Mouse (Mus musculus) macrophage (primary cell): ENCODE measurements around the gene Zc3h7b. TPM values are rescaled to one million over a fixed set of nuclear protein-coding genes. Genes with fewer than 3 reads are reported as not detected.
"Not testable (repeated sequence)": the region's sequence is repeated elsewhere in the genome, so short reads cannot be mapped to it uniquely, and the experiment has no call there.

ENCODE experiments used
- H3K27ac ChIP-seq: fragments of 350-480 bp; formaldehyde crosslinking; 2 replicates; pipeline ENCODE4 v1.9.0; 2021
- H3K36me3 ChIP-seq: fragments of 350-480 bp; formaldehyde crosslinking; 2 replicates; pipeline ENCODE4 v1.9.0; 2021; ENCODE audit errors: inconsistent target
- H3K4me3 ChIP-seq: fragments of 350-480 bp; formaldehyde crosslinking; 2 replicates; pipeline ENCODE4 v1.9.0; 2021; ENCODE audit errors: inconsistent target
- H3K79me2 ChIP-seq: fragments of 350-480 bp; formaldehyde crosslinking; 2 replicates; pipeline ENCODE4 v1.9.0; 2021; ENCODE audit errors: inconsistent target
- WGBS: methylation state at CpG from one replicate; pipeline ENCODE4 v1.1.7; 2026; ENCODE audit warnings: inconsistent platforms; ENCODE audit not compliant: missing documents; 5-methylcytosine and 5-hydroxymethylcytosine counted together
- polyA plus RNA-seq: library from polyadenylated mRNA; stranded (reverse); fragments of 250-400 nt; gene quantifications from 3 replicates; pipeline ENCODE4 v1.2.4, GENCODE M21; 2018; ENCODE audit warnings: inconsistent platforms

Gene Zc3h7b
- polyA plus RNA-seq, 1 experiment from 2014 or later = 18.2 TPM

DNA sequence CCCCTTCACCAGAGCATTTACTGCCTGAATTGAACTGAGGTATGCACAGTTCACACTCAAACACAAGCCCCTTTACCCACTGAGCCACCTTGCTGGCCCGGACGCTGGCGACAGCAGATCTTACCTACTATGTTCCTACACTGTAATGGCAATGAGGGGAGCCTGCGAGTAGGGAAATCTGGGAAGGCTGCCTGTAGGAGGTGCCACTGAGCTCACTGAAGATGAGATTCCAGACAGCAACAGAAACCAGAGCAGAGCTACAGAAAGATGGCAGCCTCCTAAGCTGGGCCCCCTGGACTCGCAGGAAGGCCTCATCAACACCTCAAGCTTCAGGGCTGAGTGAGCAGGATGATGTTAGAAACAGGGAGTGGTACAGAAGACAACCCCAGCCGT is 25.7 kb upstream of the Zc3h7b start:
- Histone ChIP-seq H3K79me2 (peaks cover 14% of the 10 kb centered on the region), H3K4me3 (no peak overlapping the region), H3K36me3 (peaks cover 82% of the 10 kb centered on the region), H3K27ac (no peak overlapping the region)
- 93% methylated on average over 6 of the region's 6 CpGs for WGBS

DNA sequence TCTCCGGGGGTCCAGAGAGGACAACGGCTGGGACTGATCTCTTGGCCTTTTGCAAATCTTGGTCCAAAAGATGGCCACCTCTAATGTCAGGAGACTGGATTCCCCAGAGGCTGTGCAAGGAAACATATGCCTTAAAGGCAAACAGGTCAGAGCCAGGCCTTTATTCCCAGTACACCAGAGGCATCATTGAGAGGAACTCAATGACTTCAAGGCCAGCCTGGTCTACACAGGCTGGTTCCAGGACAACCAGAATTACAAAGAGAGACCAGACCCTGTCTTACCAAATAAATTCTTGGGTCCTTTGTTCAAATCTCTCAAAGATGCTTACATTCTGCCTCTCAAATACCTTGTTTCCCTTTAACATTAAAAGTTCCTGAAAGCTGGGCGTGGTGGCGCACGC is 22.5 kb upstream of the Zc3h7b start:
- 87% methylated on average over 5 of the region's 5 CpGs for WGBS
- H3K36me3 ChIP-seq = peaks cover 57% of the 10 kb centered on the region
- H3K79me2 ChIP-seq = peaks cover 47% of the 10 kb centered on the region
- no peak overlapping the region for H3K27ac ChIP-seq
- no peak overlapping the region for H3K4me3 ChIP-seq

DNA sequence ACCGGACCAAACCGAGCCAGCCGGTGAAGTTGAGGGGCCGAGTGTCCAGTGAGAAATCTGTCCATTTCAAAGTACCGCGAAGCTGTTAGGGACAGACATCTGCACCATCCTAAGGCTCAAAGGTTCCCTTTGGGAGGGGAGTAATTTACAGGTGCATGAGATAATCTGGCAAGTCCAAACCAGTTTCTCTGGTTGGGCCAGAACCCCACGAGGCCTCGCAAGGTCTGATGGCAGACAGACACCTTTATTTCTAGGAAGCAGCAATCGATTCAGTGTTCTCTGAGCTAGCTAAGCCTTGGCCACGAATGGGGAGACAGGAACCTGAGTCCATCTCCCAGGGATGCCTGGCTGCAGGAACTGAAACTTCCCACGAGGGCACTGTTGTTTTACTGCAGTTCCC is 21.2 kb upstream of the Zc3h7b start:
- H3K27ac ChIP-seq = no peak overlapping the region
- 83% methylated on average over 11 of the region's 11 CpGs for WGBS
- H3K4me3 ChIP-seq = no peak overlapping the region

DNA sequence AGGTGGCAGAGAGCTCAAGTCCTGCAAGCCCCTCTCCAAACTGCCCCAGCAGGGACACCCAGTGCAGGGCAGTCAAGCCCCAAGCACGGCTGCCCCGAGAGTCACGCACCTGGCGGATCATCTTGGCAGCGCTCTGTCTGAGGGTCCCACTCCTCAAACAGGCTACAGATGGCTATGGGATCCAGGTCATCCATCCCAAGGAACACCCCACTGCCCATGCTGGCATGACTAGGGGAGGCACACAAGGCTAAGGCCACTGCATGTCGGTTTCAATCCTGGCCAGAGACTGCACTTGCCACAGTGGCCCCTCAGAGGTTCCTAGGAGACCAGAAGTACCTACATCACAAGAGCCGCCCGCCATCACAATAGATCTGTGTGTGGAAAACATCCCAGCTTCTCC is 18.9 kb upstream of the Zc3h7b start:
- Histone ChIP-seq H3K4me3 (no peak overlapping the region), H3K79me2 (peaks cover 70% of the 10 kb centered on the region), H3K36me3 (peaks cover 21% of the 10 kb centered on the region; the same call in 1 of the 2 replicates), H3K27ac (no peak overlapping the region)
- WGBS = 97% methylated on average over 8 of the region's 8 CpGs

More for the DNA sequence above, 21.2 kb upstream of the Zc3h7b start:
- H3K79me2 ChIP-seq = peaks cover 60% of the 10 kb centered on the region
- peaks cover 44% of the 10 kb centered on the region for H3K36me3 ChIP-seq

DNA sequence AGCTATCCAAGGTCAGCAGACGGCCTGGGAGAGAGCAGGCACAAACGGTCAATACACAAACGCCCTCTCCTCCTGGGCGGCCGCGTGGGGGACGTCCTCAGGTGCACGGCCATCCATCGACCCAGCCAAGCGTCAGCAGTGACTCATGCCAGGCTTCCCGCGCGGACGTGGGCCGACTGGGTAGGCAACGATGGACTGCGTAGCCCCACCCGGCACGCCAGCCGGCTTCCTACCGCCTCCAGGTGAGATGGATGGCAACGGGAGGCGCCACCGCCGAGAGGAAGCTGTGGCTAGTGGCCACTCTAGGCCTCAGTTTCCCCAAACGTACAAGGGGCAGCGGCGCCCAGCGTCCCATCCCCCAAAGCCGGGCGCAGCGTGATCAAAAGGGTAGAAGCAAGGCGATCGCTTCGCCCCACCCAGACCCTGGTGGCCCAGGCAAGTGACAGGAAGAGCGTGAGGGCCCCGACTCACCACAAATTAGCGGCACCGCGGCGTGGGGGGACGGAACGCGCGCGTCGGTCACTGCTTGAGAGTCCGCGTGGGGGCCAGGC is 15.5 kb upstream of the Zc3h7b start:
- under 1% methylated on average over 49 of the region's 49 CpGs for WGBS
- Histone ChIP-seq H3K27ac (peak overlapping the region; percentile 55), H3K4me3 (peak overlapping the region; percentile 65), H3K79me2 (peaks cover 54% of the 10 kb centered on the region), H3K36me3 (no peaks in the 10 kb centered on the region)

DNA sequence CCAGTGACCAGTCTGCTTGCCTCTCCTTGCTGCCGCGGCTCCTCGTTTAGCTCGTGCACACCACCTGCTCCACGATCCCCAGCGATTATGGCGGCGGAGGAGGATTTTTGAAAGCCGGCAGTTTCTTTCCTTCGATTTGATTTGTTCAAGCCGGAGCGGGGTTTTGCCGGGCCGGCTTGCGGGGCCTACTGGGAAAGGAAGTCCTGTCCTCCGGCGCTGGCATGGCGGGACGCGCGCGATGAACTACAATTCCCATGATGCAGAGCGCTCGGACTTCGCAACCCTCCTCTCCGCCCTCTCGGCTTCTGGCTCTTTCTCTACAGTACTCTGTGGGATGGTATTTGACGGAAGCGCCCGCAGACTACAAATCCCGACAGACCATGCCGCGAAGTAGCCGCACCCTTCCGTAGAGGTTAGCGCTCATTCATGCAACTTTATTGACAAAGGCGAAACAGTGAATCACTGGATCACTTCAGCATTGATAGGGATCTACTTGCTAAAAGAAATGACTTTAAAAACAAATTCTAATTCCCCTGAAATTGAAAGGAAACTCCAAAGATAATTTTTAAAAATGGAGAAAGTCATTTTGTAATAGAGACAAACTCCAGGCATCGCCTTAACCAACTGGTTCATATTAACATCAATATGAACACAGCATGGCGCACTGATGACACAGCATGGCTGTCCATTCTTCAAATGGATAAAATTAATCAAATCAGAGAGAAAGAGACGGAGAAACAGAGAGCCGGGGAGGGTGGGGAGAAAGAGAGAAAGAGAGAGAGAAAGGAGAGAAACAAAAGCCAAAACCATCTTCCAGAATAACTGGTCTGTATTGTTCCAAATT is 14.8 kb upstream of the Zc3h7b start:
- Histone ChIP-seq H3K4me3 (peak overlapping the region; percentile 65), H3K79me2 (peaks cover 47% of the 10 kb centered on the region), H3K27ac (peak overlapping the region; percentile 55), H3K36me3 (no peaks in the 10 kb centered on the region)
- WGBS = 6% methylated on average over 41 of the region's 41 CpGs

DNA sequence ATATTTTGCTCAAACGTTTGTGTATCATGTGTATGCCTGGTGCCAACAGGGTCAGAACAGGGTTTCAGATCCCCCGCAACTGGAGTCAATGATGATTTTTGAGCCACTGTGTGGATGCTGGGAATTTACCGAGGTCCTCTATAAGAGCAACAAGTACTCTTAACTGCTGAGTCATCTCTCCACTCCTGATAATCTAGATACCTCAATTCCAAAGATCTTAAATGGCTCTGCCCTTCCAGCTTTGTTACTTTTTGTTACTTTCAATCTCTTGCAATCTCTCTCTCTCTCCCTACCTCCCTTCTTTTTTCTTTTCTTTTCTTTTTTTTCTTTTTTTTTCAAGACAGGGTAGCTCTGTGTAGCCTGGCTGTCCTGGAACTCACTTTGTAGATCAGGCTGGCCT is 9.8 kb upstream of the Zc3h7b start:
- WGBS = 42% methylated on average over 3 of the region's 3 CpGs
- Histone ChIP-seq H3K27ac (no peak overlapping the region), H3K79me2 (no peaks in the 10 kb centered on the region), H3K36me3 (no peaks in the 10 kb centered on the region), H3K4me3 (no peak overlapping the region)

DNA sequence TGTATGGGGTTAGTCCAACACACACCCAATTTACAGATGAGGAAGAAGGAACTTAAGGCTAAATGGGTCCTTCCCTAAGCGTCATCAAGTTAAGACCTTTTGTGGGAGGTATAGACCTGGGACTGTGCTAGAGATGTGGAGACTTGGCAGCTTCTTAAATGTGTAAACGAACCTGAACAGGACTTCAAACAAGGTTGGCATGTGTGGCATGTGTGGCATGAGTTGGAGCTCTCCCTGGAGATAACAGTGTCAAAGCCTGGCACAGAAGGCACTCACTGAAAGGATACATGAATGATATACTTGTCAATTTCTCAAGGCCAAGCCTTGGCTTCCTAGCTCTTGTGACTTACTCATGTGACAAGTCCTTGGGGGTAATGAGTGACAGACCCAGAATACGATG is 5.6 kb upstream of the Zc3h7b start:
- Histone ChIP-seq H3K27ac (no peak overlapping the region), H3K4me3 (no peak overlapping the region), H3K79me2 (no peaks in the 10 kb centered on the region), H3K36me3 (no peaks in the 10 kb centered on the region)
- 98% methylated on average over 3 of the region's 3 CpGs for WGBS

DNA sequence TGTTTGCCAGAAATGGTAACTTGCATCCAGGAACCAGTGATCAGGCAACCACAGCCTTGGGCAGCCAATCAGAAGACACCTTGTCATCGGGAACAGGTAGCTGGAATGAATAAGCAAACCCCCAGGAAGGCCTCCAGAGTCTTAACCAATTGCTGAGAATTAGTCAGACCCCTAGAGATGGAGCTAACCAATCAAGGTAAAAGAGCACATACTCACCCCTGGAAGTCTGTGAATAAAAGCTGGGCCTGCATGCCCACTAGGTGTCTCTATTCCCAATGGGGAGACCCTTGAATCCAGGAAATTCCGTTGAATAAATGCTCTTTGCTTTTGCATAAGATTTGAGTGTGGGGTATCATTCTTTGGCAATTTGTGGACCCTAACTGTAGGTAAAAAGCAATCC is 4.9 kb upstream of the Zc3h7b start:
- WGBS = 28% methylated on average over 2 of the region's 2 CpGs

DNA sequence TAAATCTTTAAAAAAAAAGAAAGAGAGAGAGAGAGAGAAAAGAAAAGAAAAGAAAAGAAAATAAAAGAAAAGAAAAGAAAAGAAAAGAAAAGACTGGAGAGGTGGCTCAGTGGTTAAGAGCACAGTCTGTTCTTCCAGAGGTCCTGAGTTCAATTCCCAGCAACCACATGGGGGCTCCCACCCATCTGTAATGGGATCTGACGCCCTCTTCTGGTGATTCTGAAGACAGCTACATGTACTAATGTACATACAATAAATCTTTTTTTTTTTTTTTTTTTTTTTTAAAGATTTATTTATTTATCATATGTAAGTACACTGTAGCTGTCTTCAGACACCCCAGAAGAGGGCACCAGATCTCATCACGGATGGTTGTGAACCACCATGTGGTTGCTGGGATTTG is 2.5 kb upstream of the Zc3h7b start:
- WGBS = no CpG with 5 or more reads among the region's 2 CpGs
- H3K4me3 ChIP-seq, H3K79me2 ChIP-seq, H3K27ac ChIP-seq, H3K36me3 ChIP-seq: not testable (repeated sequence)

More for the DNA sequence above, 4.9 kb upstream of the Zc3h7b start:
- Histone ChIP-seq H3K36me3 (no peaks in the 10 kb centered on the region), H3K79me2 (no peaks in the 10 kb centered on the region), H3K27ac (no peak overlapping the region), H3K4me3 (no peak overlapping the region)

DNA sequence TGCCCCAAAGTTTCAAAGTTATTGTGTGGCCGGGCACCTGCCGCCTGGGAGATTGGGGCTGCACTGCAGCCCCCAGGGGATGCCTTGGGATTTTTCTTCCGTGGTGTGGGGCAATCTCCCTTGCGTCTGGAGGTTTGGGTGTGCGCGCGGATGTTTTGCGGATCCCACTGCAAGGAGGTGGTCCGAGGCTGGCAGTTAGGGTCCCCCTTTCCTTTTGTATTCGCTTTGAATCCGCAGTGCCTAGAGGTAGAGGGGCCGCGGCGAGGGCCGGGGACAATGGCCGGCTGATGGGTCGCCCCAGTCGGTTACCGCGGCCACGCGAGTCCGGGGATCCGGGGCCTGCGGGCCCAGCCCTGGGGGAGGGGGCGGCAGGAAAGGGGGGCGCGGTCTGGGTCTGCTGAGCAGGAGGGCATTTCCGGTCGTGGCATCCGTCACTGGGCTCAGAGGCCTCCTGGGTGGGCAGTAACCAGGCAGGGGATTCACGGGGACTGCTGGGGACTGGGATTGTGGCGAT is 801 bp downstream of the Zc3h7b start:
- H3K36me3 ChIP-seq = no peaks in the 10 kb centered on the region
- H3K79me2 ChIP-seq = no peaks in the 10 kb centered on the region; the same call in 1 of the 2 replicates
- WGBS = 2% methylated on average over 33 of the region's 33 CpGs
- H3K4me3 ChIP-seq = peak overlapping the region; percentile 79
- H3K27ac ChIP-seq = no peak overlapping the region

DNA sequence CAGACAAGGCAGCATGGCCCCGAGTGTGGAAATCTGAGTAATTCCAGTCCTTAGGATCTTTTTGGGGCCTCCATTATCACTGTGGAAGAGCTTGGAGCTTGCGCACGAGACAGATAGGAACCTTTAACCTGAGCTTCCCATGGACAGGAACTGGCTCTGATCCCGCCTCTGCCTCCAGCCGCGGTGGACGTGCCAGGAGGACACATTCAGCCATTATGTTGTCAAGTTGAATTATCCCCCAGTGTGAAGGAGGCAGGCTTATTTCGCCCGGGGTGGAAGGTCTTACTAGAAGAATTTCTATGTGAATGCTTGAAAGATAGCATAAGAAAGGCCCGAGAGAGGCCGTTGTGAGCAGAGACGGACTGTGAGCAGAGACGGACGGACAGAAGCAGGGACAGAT is 4.9 kb downstream of the Zc3h7b start:
- Histone ChIP-seq H3K36me3 (no peaks in the 10 kb centered on the region), H3K79me2 (no peaks in the 10 kb centered on the region; the same call in 1 of the 2 replicates)
- 94% methylated on average over 14 of the region's 14 CpGs for WGBS

DNA sequence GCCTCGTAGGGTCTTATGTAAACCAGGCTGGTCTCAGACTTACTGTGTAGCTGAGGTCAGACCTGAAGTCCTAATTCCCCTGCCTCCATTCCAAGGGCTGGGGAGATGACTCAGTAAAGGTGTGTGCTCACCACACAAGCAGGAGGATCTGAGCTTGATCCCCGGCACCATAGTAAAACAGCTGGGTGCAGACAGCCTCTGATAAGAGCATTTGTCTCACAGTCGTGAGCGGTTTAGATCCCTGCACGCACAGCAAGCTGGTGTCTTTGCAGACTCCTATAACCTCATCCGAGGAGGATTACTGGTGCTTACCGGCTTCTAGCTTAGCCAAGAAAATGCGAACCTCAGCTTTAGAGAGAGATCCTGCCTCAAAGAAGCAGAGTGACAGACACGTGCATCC is 8.8 kb downstream of the Zc3h7b start:
- 96% methylated on average over 9 of the region's 9 CpGs for WGBS
- H3K36me3 ChIP-seq = no peaks in the 10 kb centered on the region
- no peaks in the 10 kb centered on the region for H3K79me2 ChIP-seq
- H3K4me3 ChIP-seq = no peak overlapping the region
- no peak overlapping the region for H3K27ac ChIP-seq

More for the DNA sequence above, 4.9 kb downstream of the Zc3h7b start:
- H3K27ac ChIP-seq = no peak overlapping the region
- H3K4me3 ChIP-seq = no peak overlapping the region

DNA sequence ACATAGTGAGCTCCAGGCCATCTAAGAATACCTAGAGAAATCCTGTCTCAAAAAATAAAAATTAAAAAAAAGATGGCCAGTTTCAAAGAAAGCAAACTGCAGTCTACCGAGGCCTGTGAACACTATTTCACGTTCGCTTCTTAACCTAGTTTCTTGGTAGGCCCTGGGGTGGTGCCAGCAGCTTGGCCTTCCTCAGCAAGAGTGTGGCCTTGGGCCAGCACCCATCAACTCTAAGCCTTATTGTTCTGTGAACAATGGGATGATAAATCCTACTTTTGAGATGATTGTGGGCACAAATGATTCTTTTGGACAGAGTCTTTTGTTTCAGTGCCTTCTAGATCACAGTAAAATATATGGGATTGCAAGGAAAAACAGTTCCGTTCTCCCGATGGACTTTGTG is 13.8 kb downstream of the Zc3h7b start:
- no peak overlapping the region for H3K4me3 ChIP-seq
- H3K27ac ChIP-seq = no peak overlapping the region
- H3K36me3 ChIP-seq = no peaks in the 10 kb centered on the region
- H3K79me2 ChIP-seq = no peaks in the 10 kb centered on the region
- WGBS = 96% methylated on average over 5 of the region's 5 CpGs

DNA sequence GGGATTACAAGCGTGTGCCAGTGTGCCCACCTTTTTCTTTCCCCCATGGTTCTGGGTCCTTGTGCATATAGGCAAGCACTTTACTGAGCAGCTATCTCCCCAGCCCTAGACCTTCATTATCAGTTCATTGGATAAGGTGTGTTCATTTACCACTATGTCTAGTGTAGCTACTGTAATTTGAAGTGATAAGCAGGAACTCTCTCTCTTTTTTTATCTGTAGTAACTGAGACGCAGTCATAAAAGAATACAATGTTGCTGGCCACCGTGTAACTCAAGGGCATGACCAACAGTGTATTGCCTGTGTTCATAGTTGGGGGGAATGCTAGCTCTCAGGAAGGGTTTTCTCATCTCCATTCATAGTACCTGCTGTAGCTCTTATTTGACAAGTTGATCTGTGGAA is 14.7 kb downstream of the Zc3h7b start:
- Histone ChIP-seq H3K79me2 (no peaks in the 10 kb centered on the region), H3K27ac (no peak overlapping the region), H3K36me3 (no peaks in the 10 kb centered on the region), H3K4me3 (no peak overlapping the region)
- 100% methylated on average over 3 of the region's 3 CpGs for WGBS
